Mouse (Mus musculus): Measurements from ENCODE around the gene Sec13. TPM values are rescaled to one million over a fixed set of nuclear protein-coding genes. Genes with fewer than 3 reads are reported as not detected.

The Sec13 gene
- polyA plus RNA-seq, 1 experiment from 2014 or later, result 231 TPM

GRCm38 (mm10) chr6:113678246-113679012 is 62.1 kb downstream of the Sec13 start:
- Histone ChIP-seq H3K4me2 (ENCODE audit: low read length) (no peak overlapping the region), H3K27me3 (replicated peaks; ENCODE audit: control insufficient read depth, insufficient read depth, low read length) (no peaks in the 10 kb centered on the region), H3K9ac (replicated peaks; ENCODE audit: low read depth, low read length) (no peak overlapping the region), H3K4me1 (replicated peaks; ENCODE audit: control insufficient read depth, insufficient read depth, low read length) (no peaks in the 10 kb centered on the region), H3K9me3 (ENCODE audit: control insufficient read depth, low read length) (no peaks in the 10 kb centered on the region), H3K27ac (ENCODE audit: low read length) (no peak overlapping the region), H3K36me3 (ENCODE audit: control insufficient read depth, insufficient read depth) (no peaks in the 10 kb centered on the region), H3K4me3 (replicated peaks; ENCODE audit: low read length) (no peak overlapping the region)
- whole genome bisulfite sequencing, result 74% methylated on average over 14 of the region's 14 CpGs
- ATAC-seq, result no peak

Small RNAs within 50 kb of the gene (microRNA-seq; reads per million reads assigned to microRNA genes)
- gene Mir7042, result 0.83 reads per million

Other genes with a start within 250 kb of the Sec13 start
- 5.2 and 8.5 TPM in 2 replicates for gene Prrt3, start 238.8 kb downstream of the Sec13 start, polyA plus RNA-seq (2015; fragmentation: Nextera tagmentation; extraction: Ambion mirVana)
- gene Emc3, start 209.1 kb downstream of the Sec13 start, polyA plus RNA-seq (2015; fragmentation: Nextera tagmentation; extraction: Ambion mirVana), result 106 and 108 TPM in 2 replicates
- 4.3 and 4.7 TPM in 2 replicates for gene Fancd2, start 209.1 kb downstream of the Sec13 start, polyA plus RNA-seq (2015; fragmentation: Nextera tagmentation; extraction: Ambion mirVana)
- 0.19 TPM in 1 of 2 replicates, not detected in the other for gene Fancd2os, start 140.0 kb downstream of the Sec13 start, polyA plus RNA-seq (2015; fragmentation: Nextera tagmentation; extraction: Ambion mirVana)
- 231 and 240 TPM in 2 replicates for gene Brk1, start 136.0 kb downstream of the Sec13 start, polyA plus RNA-seq (2015; fragmentation: Nextera tagmentation; extraction: Ambion mirVana)
- 78.1 and 82.2 TPM in 2 replicates for gene Vhl, start 116.8 kb downstream of the Sec13 start, polyA plus RNA-seq (2015; fragmentation: Nextera tagmentation; extraction: Ambion mirVana)
- 1.4 and 1.5 TPM in 2 replicates for gene Irak2, start 102.3 kb downstream of the Sec13 start, polyA plus RNA-seq (2015; fragmentation: Nextera tagmentation; extraction: Ambion mirVana)
- gene Tatdn2, start 43.7 kb downstream of the Sec13 start, polyA plus RNA-seq (2015; fragmentation: Nextera tagmentation; extraction: Ambion mirVana), result 1.1 and 1.6 TPM in 2 replicates
- gene Ghrl, start 20.9 kb downstream of the Sec13 start, polyA plus RNA-seq (2015; fragmentation: Nextera tagmentation; extraction: Ambion mirVana), result 0.49 TPM in 1 of 2 replicates, not detected in the other